Mouse (Mus musculus) heart, embryonic 15.5 days (tissue): ENCODE measurements around the gene Vav1. TPM values are rescaled to one million over a fixed set of nuclear protein-coding genes. Genes with fewer than 3 reads are reported as not detected.

Experiments used
- ATAC-seq: fragments of 200-750 bp; cut with Nextera tagmentation; replicated peaks from 2 replicates; pipeline ENCODE4 v1.8.0; 2017; ENCODE audit warnings: low read depth, moderate TSS enrichment; ENCODE audit not compliant: insufficient number of reproducible peaks, insufficient read depth, low FRiP score
- H3K27ac ChIP-seq: fragments of 300-500 bp; sonication (generic); 2 replicates; pipeline ENCODE4 v1.5.1; 2015; ENCODE audit warnings: mild to moderate bottlenecking, inconsistent platforms
- H3K27me3 ChIP-seq: fragments of 300-500 bp; sonication (generic); 2 replicates; pipeline ENCODE4 v1.6.1; 2015; ENCODE audit warnings: inconsistent platforms
- H3K36me3 ChIP-seq: fragments of 300-500 bp; sonication (generic); 2 replicates; pipeline ENCODE4 v1.6.1; 2015; ENCODE audit warnings: mild to moderate bottlenecking, inconsistent platforms
- H3K4me1 ChIP-seq: fragments of 300-500 bp; sonication (generic); replicated peaks from 2 replicates; pipeline ENCODE4 v1.6.1; 2015; ENCODE audit warnings: inconsistent platforms
- H3K4me2 ChIP-seq: fragments of 300-500 bp; sonication (generic); 2 replicates; pipeline ENCODE4 v1.6.1; 2015; ENCODE audit warnings: inconsistent platforms, mild to moderate bottlenecking, moderate library complexity
- H3K4me3 ChIP-seq: fragments of 300-500 bp; sonication (generic); 2 replicates; pipeline ENCODE4 v1.5.1; 2015; ENCODE audit warnings: mild to moderate bottlenecking, inconsistent platforms
- H3K9ac ChIP-seq: fragments of 300-500 bp; sonication (generic); 2 replicates; pipeline ENCODE4 v1.6.1; 2015; ENCODE audit warnings: mild to moderate bottlenecking, inconsistent platforms
- H3K9me3 ChIP-seq: fragments of 300-500 bp; sonication (generic); replicated peaks from 2 replicates; pipeline ENCODE4 v1.6.1; 2016; ENCODE audit warnings: inconsistent platforms
- whole genome bisulfite sequencing: fragments of 180-500 bp; shearing (Covaris S2); methylation state at CpG from one replicate; pipeline ENCODE4 v1.1.7; 2015; ENCODE audit warnings: mixed read lengths; 5-methylcytosine and 5-hydroxymethylcytosine counted together
- polyA plus RNA-seq: library from polyadenylated mRNA; unstranded; fragments of >200 nt; fragmentation: Nextera tagmentation; extraction: Ambion mirVana; gene quantifications from 2 replicates; pipeline ENCODE4 v1.2.1, GENCODE M21; 2015

The Vav1 gene
- 1.8 and 9.6 TPM in 2 replicates for polyA plus RNA-seq

DNA sequence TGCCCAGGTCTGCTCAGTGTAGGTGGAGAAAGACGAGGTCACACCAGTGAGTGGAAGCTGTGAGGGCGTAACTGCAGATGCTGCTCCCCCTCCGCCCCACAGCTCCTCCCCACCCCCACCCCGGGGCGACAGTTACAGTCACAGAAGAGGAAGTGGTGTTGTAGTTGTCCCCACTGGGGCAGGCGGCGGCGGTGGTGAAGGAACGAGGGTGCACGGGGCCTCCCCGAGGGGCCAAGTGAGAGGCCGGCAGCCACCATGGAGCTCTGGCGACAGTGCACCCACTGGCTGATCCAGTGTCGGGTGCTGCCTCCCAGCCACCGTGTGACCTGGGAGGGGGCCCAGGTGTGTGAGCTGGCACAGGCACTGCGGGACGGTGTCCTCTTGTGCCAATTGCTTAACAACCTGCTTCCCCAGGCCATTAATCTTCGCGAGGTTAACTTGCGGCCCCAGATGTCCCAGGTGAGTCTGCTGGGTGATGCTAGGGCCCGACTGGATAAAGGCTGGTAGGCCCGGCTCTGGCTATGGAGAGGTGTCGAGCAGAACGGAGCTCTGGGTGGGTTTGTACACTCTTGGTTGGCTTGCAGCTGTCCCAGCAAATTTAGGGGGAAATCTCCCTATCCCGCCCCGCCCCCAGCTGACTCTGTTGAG lies at the start of gene Vav1:
Gene Vav1 (plus strand): TSS at position 158 of the 648 bp plus-strand sequence.
- Histone ChIP-seq H3K4me1 (peaks cover 17% of the 10 kb centered on the region), H3K9ac (no peak within 1 kb of the TSS), H3K4me3 (peak within 1 kb of the TSS; percentile 31), H3K27me3 (peaks cover 17% of the 10 kb centered on the region), H3K4me2 (peak within 1 kb of the TSS; percentile 6; the same call in 1 of the 2 replicates), H3K27ac (no peak within 1 kb of the TSS), H3K36me3 (no peaks in the 10 kb centered on the region), H3K9me3 (no peaks in the 10 kb centered on the region)
- ATAC-seq: no peak
- 42% methylated on average over 26 of the region's 26 CpGs for WGBS

DNA sequence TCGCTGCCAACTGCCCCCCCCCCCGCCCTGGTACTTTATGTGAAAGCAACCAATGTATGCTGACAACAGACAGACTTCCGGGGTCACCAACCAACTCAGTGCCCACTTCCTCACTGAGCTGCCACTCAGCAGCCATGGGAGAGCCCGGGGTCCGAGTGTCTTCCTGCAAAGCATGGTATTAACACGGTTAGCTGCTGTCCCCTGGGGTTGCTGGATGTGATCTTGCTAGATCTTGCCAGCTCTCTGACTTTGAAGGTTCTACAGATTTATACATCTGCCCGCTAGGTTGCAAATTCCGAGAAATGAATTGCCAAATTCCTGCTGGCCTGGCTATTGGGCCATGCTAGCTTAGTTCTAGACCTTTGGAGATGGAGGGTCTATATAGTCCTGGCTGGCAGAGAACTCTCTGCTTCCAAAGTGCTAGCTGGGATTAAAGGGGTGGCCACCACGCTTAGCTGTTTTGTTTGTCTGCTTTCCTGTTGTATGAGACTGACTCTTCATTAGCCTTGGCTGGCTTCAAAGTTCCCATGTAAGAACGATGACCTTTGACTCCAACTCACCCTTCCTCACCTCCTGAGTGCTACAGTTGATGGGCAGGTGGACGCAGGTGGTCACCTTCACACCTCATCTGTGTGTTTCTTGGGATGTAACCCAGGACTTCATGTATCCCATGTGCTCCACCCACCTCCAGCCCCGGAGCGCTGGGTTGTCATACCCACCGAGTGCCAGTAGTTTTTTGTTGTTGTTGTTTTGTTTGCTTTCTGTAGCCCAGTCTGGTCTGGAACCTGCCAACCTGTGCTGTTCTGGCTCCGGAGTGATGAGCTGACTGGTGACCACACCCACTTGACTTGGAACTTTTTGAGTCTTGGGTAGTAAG lies 48.8 kb upstream of the Vav1 start:
- H3K36me3 ChIP-seq: no peaks in the 10 kb centered on the region; the same call in 1 of the 2 replicates
- H3K4me2 ChIP-seq: no peak overlapping the region
- H3K9ac ChIP-seq: no peak overlapping the region
- no peaks in the 10 kb centered on the region for H3K9me3 ChIP-seq
- H3K4me1 ChIP-seq: no peaks in the 10 kb centered on the region
- peaks cover 10% of the 10 kb centered on the region; the same call in 1 of the 2 replicates for H3K27me3 ChIP-seq
- H3K4me3 ChIP-seq: no peak overlapping the region
- no peak for ATAC-seq
- WGBS: 70% methylated on average over 15 of the region's 15 CpGs
- no peak overlapping the region for H3K27ac ChIP-seq

GRCm38 (mm10) chr17:57230728-57231125 lies 48.2 kb upstream of the Vav1 start:
- H3K27me3 ChIP-seq: peaks cover 7% of the 10 kb centered on the region; the same call in 1 of the 2 replicates
- no peak overlapping the region for H3K4me3 ChIP-seq
- no peaks in the 10 kb centered on the region for H3K4me1 ChIP-seq
- 48% methylated on average over 6 of the region's 6 CpGs for WGBS
- H3K36me3 ChIP-seq: peaks cover 4% of the 10 kb centered on the region; the same call in 1 of the 2 replicates
- ATAC-seq: no peak
- no peak overlapping the region for H3K4me2 ChIP-seq
- H3K27ac ChIP-seq: no peak overlapping the region
- no peak overlapping the region for H3K9ac ChIP-seq
- H3K9me3 ChIP-seq: no peaks in the 10 kb centered on the region

DNA sequence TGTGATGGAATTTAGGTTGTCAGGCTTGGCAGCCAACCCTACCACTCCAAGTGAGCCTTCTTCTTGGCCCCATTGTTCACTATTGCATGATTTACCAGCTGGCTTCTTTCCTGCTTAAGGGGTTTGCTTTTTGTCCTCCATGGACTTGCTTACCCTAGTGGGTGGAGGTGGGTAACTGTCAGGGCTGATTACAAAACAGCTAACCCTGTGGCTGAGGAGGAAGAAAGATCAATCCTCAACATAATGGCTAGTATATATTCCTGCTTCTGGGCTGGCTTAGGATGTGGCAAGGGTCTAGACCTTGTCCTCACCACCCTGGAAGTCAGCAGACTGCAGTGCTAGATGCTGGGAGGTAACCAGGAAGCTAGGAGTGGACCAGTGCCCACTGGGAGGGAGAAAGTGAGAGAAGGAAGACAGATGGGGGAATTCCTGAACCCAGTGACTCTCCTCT lies 47.6 kb upstream of the Vav1 start:
- no peak for ATAC-seq
- Histone ChIP-seq H3K4me3 (no peak overlapping the region), H3K9ac (no peak overlapping the region), H3K4me2 (no peak overlapping the region), H3K27me3 (peaks cover under 1% of the 10 kb centered on the region; the same call in 1 of the 2 replicates), H3K4me1 (no peaks in the 10 kb centered on the region), H3K27ac (no peak overlapping the region), H3K36me3 (peaks cover 9% of the 10 kb centered on the region; the same call in 1 of the 2 replicates), H3K9me3 (no peaks in the 10 kb centered on the region)

DNA sequence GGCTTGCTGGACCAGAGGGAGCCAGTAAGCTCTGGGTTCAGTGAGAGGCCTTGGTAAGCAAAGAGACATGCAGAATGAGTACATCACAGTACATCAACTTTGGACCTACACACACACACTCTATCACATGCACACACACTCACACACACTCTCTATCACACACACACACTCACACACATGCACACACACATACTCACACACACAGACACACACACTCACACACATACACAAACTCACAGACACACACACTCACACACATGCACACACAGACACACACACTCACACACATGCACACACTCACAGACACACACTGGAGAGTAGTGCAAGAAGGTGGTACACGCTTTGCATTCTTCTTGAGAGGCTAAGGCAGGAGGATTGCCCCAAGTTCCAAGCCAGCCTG lies 46.7 kb upstream of the Vav1 start:
- ATAC-seq: no peak
- no peaks in the 10 kb centered on the region for H3K4me1 ChIP-seq
- no peak overlapping the region for H3K9ac ChIP-seq
- no peak overlapping the region for H3K4me3 ChIP-seq
- H3K27me3 ChIP-seq: no peaks in the 10 kb centered on the region
- 77% methylated on average over 1 of the region's 1 CpGs for WGBS
- H3K27ac ChIP-seq: no peak overlapping the region
- H3K9me3 ChIP-seq: no peaks in the 10 kb centered on the region
- peaks cover 17% of the 10 kb centered on the region; the same call in 1 of the 2 replicates for H3K36me3 ChIP-seq
- no peak overlapping the region for H3K4me2 ChIP-seq

DNA sequence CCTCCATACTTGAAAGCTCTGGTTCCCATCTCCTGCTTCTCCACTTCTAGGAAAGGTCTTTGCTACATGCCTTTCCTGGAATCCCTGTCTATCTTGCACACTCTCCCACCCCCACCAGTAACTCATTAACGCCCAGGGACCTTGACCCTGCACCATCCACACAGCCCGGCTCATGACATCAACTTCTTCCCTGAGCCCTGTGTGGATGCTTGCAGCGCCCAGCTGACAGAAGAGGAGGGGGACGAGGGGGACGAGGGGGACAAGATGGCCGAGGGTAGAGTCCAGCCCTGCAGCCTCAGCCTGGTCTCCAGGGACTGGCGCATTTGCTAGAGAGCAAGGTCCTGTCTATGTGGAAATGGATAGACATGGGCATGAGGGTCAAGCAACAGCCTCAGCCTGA lies 45.9 kb upstream of the Vav1 start:
- Histone ChIP-seq H3K27me3 (no peaks in the 10 kb centered on the region), H3K9me3 (no peaks in the 10 kb centered on the region), H3K9ac (no peak overlapping the region), H3K4me1 (no peaks in the 10 kb centered on the region), H3K27ac (no peak overlapping the region), H3K4me3 (no peak overlapping the region), H3K36me3 (peaks cover 24% of the 10 kb centered on the region; the same call in 1 of the 2 replicates), H3K4me2 (no peak overlapping the region)
- 42% methylated on average over 7 of the region's 7 CpGs for WGBS
- no peak for ATAC-seq

DNA sequence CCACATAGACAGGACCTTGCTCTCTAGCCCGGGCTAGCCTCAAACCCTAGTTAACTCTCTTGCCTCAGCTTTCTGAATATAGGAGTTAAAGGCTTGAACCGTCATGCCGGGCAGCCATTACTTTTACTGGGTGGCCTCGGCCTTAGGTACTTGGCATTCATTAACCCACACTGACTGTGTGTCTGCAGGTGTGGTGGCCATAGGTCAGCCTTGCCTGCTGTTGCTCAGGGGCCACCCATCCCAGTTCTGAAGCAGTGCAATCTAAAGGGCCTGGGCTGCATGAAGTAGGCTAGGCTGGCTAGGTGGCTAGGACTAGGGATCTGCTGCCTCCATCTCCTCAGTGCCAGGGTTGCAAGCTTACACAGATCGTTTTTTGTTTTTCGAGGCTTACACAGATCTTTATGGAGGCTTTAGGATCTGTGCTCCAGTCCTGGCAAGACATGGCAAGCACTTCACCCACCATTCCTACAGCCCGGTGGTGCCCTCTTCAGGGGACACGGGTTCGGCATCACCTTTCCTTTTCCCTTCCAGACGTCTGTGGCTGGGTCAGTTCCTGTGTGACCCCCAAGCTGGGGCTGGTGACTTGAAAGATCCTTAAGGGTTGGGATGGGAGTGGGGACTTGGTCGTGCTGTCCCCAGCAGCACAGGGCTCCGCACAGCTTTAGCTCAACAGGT lies 44.5 kb upstream of the Vav1 start:
- H3K9ac ChIP-seq: no peak overlapping the region
- no peak for ATAC-seq
- no peak overlapping the region for H3K27ac ChIP-seq
- 79% methylated on average over 12 of the region's 12 CpGs for WGBS
- H3K4me1 ChIP-seq: no peaks in the 10 kb centered on the region
- H3K36me3 ChIP-seq: peaks cover 27% of the 10 kb centered on the region; the same call in 1 of the 2 replicates
- H3K4me2 ChIP-seq: no peak overlapping the region
- no peak overlapping the region for H3K4me3 ChIP-seq
- H3K9me3 ChIP-seq: no peaks in the 10 kb centered on the region
- H3K27me3 ChIP-seq: no peaks in the 10 kb centered on the region

GRCm38 (mm10) chr17:57235803-57236202 lies 43.1 kb upstream of the Vav1 start:
- no peaks in the 10 kb centered on the region for H3K27me3 ChIP-seq
- H3K9me3 ChIP-seq: no peaks in the 10 kb centered on the region
- H3K4me3 ChIP-seq: no peak overlapping the region
- no peak overlapping the region for H3K27ac ChIP-seq
- 82% methylated on average over 5 of the region's 5 CpGs for WGBS
- ATAC-seq: no peak
- no peaks in the 10 kb centered on the region for H3K4me1 ChIP-seq
- H3K36me3 ChIP-seq: peaks cover 27% of the 10 kb centered on the region; the same call in 1 of the 2 replicates
- H3K9ac ChIP-seq: no peak overlapping the region
- H3K4me2 ChIP-seq: no peak overlapping the region

GRCm38 (mm10) chr17:57237181-57237580 lies 41.7 kb upstream of the Vav1 start:
- no peaks in the 10 kb centered on the region for H3K4me1 ChIP-seq
- H3K27me3 ChIP-seq: no peaks in the 10 kb centered on the region
- H3K9ac ChIP-seq: no peak overlapping the region
- no peak overlapping the region for H3K27ac ChIP-seq
- H3K4me2 ChIP-seq: no peak overlapping the region
- 0 out of 2 replicates have a peak, but pooled peaks cover 3% of the 10 kb centered on the region for H3K9me3 ChIP-seq
- WGBS: 85% methylated on average over 9 of the region's 9 CpGs
- peaks cover 35% of the 10 kb centered on the region for H3K36me3 ChIP-seq
- H3K4me3 ChIP-seq: no peak overlapping the region
- ATAC-seq: 0 out of 2 replicates have a peak, but pooled peaks have one; percentile 40

DNA sequence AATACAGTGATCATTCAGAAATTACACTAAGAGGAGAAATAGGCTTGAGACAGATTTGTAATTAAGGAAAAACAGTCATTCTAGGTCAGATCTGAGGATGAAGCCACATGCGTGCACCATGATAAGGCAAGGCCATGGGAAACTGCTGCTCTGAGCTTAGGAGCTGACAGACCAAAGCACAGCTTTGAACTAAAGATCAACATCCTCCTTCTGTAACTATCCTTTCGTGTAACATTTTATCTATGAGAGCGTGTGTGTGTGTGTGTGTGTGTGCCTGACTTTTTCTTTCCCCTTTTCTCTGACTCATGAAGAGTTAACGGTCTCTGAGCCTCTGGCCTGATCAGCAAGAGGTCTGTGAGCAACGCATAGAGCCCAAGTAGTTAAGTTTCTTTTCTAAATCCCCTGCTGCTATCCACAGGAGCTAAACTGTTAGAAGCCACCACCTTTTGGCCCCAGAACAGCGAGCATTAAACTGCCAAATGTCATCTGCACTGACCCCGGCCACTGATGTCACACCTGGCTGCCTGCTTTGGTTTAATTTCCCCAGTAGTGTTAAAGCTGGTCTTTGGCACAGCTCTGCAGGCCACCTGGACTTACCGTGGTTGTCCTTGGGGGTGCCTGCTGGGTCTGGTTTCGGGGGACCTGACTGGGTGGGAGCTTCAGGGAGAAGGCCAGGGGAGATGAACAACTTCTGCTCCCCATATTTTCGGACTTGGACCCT lies 35.1 kb upstream of the Vav1 start:
- Histone ChIP-seq H3K27ac (no peak overlapping the region), H3K9me3 (0 out of 2 replicates have a peak, but pooled peaks cover 3% of the 10 kb centered on the region), H3K4me3 (no peak overlapping the region), H3K4me1 (peaks cover 14% of the 10 kb centered on the region), H3K36me3 (peaks cover 14% of the 10 kb centered on the region), H3K4me2 (no peak overlapping the region), H3K9ac (no peak overlapping the region), H3K27me3 (no peaks in the 10 kb centered on the region)
- WGBS: 64% methylated on average over 10 of the region's 10 CpGs
- no peak for ATAC-seq
